Mouse (Mus musculus): Measurements from ENCODE around the gene Ankrd44.

The Ankrd44 gene

DNA sequence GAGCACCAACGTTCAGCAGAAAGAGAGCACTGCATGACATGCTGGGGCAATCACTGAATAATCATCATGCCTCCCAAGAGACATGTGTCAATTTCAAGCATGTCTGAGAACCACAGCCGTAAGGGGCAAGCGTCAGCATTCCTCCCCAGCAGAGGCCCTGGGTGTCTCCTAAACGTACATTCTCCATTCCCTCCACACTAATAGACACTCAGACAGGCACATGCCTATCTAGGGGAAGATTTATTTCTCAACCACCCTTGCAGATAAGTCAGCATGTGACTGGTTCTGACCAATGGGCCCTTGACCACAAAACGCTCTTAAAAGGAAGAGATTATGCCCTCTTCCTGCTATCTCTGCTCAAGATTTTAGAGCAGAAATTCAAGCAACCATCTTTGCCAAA lies 37.7 kb downstream of the Ankrd44 start:
- DNase-seq (ENCODE audit: low read depth, low spot score), result no peak

DNA sequence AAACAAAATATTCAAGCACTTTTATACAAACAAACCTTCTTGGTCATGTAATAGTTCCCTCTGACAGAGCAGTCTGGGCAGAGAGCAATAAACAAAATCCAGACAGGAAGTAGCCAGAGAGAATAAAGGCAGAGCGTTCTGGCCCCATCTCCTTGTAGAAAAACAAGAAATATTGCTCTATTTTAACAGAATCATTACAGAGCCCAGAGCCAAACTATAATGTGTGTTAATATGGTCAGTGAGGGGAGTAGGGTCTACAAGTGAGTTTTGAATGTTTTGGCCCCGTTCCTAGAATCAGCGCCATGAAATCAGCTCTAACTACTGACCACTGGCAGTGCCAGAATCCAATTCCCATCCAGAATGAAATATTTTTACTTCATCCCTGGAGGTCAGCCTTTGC lies 38.3 kb downstream of the Ankrd44 start:
- no peak for DNase-seq (ENCODE audit: low read depth, low spot score)

GRCm38 (mm10) chr1:54882856-54883467 lies 43.2 kb downstream of the Ankrd44 start:
- DNase-seq (ENCODE audit: low read depth, low spot score), result no peak

GRCm38 (mm10) chr1:54881523-54881922 lies 44.7 kb downstream of the Ankrd44 start:
- no peak for DNase-seq (ENCODE audit: low read depth, low spot score)

- DNase-seq (ENCODE audit: low read depth, low spot score), result no peak
Observed at GRCm38 (mm10) chr1:54877423-54878073, 48.6 kb downstream of the Ankrd44 start.

DNA sequence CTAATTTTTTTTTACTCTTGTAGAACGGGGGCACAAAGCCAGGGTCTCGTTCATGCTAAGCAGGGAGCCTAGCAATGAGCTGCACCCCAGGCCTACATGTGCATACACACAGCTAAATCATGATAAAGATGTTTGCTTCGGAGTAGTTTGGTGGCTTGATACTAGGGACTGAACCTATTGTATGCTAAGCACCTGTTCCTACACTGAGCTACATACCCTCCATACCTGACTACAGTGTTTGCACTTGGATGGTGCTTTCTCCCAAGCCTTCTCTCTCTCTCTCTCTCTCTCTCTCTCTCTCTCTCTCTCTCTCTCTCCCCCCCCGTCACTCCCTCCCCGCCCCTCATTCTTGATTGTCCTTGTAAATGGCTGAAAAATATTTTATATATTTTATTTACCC lies 49.2 kb downstream of the Ankrd44 start:
- no peak for DNase-seq (ENCODE audit: low read depth, low spot score)

GRCm38 (mm10) chr1:54874094-54874493 lies 52.1 kb downstream of the Ankrd44 start:
- no peak for DNase-seq (ENCODE audit: low read depth, low spot score)

- no peak for DNase-seq (ENCODE audit: low read depth, low spot score)
Observed at GRCm38 (mm10) chr1:54872857-54873616, 53.1 kb downstream of the Ankrd44 start.

- DNase-seq (ENCODE audit: low read depth, low spot score), result no peak
Observed at GRCm38 (mm10) chr1:54871321-54871720, 54.9 kb downstream of the Ankrd44 start.

DNA sequence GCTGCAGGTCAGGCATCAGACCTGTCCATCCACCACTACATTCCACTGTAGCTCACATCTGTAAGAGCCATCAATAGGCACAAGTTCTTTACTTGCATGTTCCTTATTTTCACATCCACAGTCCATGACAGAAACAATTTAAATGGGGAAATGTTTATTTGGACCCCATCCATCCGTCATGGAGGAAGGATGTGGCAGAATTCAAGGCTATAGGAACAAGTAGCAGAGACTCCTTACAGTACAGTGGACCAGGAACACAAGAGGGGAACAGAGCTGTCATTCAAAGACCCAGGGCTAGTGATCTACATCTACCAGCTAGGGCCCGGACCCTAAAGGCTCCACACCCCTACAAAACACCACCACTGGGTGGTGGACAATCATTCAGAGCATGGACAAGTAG lies 55.6 kb downstream of the Ankrd44 start:
- DNase-seq (ENCODE audit: low read depth, low spot score), result no peak

- DNase-seq (ENCODE audit: low read depth, low spot score), result no peak
Observed at GRCm38 (mm10) chr1:54867226-54867625, 59.0 kb downstream of the Ankrd44 start.

DNA sequence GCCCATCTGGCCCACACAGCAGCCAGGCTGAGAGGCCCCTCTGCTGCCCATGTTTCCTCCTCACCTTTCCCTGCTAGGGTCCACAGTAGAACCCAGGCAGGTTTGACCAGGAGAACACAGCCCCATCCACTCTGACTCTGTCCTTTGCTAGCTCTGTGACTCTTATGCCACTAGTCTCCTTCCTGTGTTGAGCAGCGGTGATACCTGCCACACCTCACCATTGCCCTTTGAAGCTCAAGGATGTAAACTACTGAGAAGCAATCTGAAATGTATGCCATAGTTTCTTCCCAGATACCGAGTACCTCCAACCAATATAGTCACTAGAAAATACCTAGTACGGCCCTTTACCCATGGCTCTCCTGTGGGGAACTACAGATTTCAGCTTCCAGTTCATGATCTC lies 60.1 kb downstream of the Ankrd44 start:
- DNase-seq (ENCODE audit: low read depth, low spot score), result no peak

DNA sequence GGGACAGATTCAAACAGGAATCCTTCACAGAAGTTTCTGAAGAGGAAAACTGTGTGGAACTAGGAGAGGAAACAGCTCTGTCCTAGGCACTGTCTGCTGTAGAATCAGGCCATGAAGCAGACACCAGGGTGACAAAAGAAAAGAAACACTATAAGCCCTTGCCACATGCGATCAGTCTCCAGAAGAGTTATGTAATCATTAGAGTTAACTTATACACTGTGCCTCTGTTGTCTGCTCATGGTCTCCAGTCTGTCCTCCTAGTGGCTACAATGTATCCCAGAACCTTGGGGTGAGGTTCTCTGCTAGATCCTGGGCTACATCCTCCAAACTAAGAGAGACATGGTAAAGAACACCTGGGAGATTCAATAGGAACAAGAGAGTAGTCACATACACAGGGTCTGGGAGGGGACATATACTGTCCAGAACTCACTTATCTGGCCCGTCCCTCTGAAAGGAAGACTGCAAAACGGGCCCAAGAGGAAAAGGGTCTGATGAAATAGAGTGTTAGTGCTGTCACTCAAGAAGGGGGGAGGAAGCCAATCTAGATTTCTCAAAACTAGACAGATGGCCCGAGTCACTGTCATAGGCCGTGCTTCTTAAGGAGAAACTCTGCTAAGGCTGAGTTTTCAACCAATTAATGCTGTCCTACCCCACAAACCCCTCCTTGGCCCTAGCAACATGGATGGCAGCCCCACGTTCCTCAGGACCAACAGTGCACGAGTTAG lies 61.1 kb downstream of the Ankrd44 start:
- no peak for DNase-seq (ENCODE audit: low read depth, low spot score)

GRCm38 (mm10) chr1:54860361-54860760 lies 65.8 kb downstream of the Ankrd44 start:
- DNase-seq (ENCODE audit: low read depth, low spot score), result no peak

GRCm38 (mm10) chr1:54859876-54860275 lies 66.3 kb downstream of the Ankrd44 start:
- DNase-seq (ENCODE audit: low read depth, low spot score), result peak; percentile 8

DNA sequence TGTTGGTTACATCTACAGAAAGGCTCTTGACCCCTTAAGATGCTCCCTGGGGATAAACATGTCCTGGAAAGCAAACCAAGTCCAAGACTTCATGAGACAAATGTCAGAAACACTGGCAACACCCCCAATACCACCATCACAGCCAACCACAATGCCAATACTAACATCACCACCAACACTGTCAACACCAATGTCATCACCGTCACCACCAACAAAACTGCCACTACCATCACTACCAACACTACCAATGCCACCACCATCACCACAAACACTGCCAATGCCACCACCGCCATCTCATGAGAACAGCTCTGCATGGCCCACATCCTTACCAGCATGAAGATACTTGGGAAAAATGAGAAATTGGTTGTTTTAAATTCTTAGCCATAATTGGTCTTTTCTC lies 67.3 kb downstream of the Ankrd44 start:
- DNase-seq (ENCODE audit: low read depth, low spot score), result no peak

- no peak for DNase-seq (ENCODE audit: low read depth, low spot score)
Observed at GRCm38 (mm10) chr1:54856502-54856901, 69.7 kb downstream of the Ankrd44 start.

GRCm38 (mm10) chr1:54855970-54856369 lies 70.2 kb downstream of the Ankrd44 start:
- no peak for DNase-seq (ENCODE audit: low read depth, low spot score)

GRCm38 (mm10) chr1:54854388-54854787 lies 71.8 kb downstream of the Ankrd44 start:
- no peak for DNase-seq (ENCODE audit: low read depth, low spot score)

DNA sequence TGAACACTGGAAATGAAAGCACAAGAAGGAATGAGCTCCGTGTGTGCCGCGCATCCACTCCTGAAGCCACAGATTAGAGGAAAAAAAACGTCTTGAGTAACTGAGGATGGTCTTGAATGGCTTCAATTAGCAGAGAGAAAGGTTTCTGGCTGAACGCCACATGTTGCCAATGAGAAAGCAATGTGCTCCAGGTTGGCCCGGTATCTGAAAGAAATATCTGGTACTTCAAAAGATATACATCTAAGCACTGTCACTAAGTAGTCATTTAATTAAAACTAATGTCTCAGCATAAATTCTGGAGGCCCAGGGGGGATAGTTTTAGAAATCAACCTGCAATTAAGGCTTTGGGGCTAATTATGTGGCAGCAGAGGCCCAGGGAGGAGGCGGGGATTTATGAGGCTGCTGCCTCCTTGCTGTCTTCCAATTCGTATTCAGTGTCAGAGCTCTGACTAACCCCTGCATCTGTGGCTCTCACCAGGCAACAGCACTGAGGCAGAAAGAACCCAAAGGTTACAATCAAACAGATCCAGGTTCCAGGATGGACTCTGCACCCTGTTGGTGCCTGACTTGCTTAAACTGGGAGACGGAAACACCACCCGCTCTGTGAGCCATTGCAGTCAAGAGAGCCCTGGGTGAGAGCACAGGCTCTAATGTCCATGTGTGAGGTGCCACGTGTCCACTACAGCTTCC lies 72.7 kb downstream of the Ankrd44 start:
- DNase-seq (ENCODE audit: low read depth, low spot score), result no peak

DNA sequence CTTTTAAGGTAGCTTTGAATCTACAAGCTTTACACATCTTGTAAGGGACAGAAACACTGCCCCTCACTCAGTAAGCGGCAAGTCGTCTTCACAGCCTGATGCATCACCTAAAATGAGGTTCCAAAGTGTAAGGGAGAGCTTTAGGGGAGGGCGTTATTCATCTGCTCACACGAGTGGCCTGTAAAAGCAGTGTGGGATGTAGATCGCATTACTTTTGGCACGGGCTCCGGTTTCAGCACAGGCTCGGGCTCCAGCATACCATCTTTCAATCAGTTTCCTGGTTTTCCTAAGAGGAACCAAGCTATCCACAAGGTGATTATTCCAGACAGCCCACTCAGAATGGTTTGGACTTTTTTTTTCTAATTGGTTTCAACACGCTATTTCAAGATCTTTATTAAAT lies 74.6 kb downstream of the Ankrd44 start:
- DNase-seq (ENCODE audit: low read depth, low spot score), result no peak

DNA sequence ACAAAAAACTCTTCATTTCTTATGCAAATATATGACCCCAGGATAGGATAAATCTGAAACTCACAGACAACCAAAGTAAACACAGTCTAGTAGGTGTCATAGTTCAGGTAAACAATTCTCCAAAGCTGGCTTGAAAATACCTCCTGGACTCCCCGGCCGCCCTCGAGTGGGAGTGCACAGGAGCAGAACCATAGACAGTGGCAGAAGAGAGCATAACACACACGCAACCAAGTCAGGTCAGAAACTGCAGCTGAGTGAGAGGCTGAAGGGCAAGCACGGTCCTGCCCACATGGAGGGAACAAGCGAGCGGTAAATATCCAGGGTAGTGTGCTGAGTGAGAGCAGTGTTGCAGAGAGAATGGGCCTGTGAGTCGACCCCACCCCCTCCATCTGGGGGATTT lies 76.1 kb downstream of the Ankrd44 start:
- DNase-seq (ENCODE audit: low read depth, low spot score), result no peak

Data from retina, postnatal 7 days (tissue).